Mouse (Mus musculus) retina, postnatal 7 days (tissue): Measurements from ENCODE around the gene Prickle3.

Source experiments
- DNase-seq: peaks from one replicate; pipeline ENCODE4 v3.0.0-alpha.2; 2012; ENCODE audit warnings: low read depth, low spot score

Prickle3 gene

GRCm38 (mm10) chrX:7657221-7657639, at the start of gene Prickle3:
TSS of gene Prickle3 (plus strand) at chrX:7657260.
- DNase-seq, result no peak

- no peak for DNase-seq
Measured at GRCm38 (mm10) chrX:7610035-7610434, 47.0 kb upstream of the Prickle3 start.

GRCm38 (mm10) chrX:7610536-7611258, 46.4 kb upstream of the Prickle3 start:
- DNase-seq, result no peak

GRCm38 (mm10) chrX:7617889-7618551, 39.0 kb upstream of the Prickle3 start:
- DNase-seq, result no peak

GRCm38 (mm10) chrX:7632560-7632959, 24.5 kb upstream of the Prickle3 start:
- DNase-seq, result no peak

GRCm38 (mm10) chrX:7635101-7635500, 22.0 kb upstream of the Prickle3 start:
- DNase-seq, result no peak

GRCm38 (mm10) chrX:7638401-7639091, 18.5 kb upstream of the Prickle3 start, which contains the start of gene Syp:
TSS of gene Syp (plus strand) at chrX:7638471.
- DNase-seq, result peak; percentile 71

- no peak for DNase-seq
Measured at GRCm38 (mm10) chrX:7639536-7640325, 17.3 kb upstream of the Prickle3 start.

GRCm38 (mm10) chrX:7640785-7641184, 16.3 kb upstream of the Prickle3 start:
- peak; percentile 75 for DNase-seq

- DNase-seq, result peak; percentile 59
Measured at GRCm38 (mm10) chrX:7645349-7645748, 11.7 kb upstream of the Prickle3 start.

GRCm38 (mm10) chrX:7648671-7649304, 8.3 kb upstream of the Prickle3 start:
- peak; percentile 46 for DNase-seq

- no peak for DNase-seq
Measured at GRCm38 (mm10) chrX:7658031-7658784, 1.1 kb downstream of the Prickle3 start.

GRCm38 (mm10) chrX:7658785-7659589, 1.9 kb downstream of the Prickle3 start:
- no peak for DNase-seq

GRCm38 (mm10) chrX:7661086-7661485, 4.0 kb downstream of the Prickle3 start:
- DNase-seq, result no peak

GRCm38 (mm10) chrX:7662936-7663335, 5.9 kb downstream of the Prickle3 start:
- DNase-seq, result no peak

GRCm38 (mm10) chrX:7664791-7665190, 7.7 kb downstream of the Prickle3 start:
- no peak for DNase-seq

- DNase-seq, result no peak
Measured at GRCm38 (mm10) chrX:7665739-7666502, 8.9 kb downstream of the Prickle3 start.

GRCm38 (mm10) chrX:7670390-7670881, 13.4 kb downstream of the Prickle3 start:
- DNase-seq, result no peak
